In the genomic region with DNA sequence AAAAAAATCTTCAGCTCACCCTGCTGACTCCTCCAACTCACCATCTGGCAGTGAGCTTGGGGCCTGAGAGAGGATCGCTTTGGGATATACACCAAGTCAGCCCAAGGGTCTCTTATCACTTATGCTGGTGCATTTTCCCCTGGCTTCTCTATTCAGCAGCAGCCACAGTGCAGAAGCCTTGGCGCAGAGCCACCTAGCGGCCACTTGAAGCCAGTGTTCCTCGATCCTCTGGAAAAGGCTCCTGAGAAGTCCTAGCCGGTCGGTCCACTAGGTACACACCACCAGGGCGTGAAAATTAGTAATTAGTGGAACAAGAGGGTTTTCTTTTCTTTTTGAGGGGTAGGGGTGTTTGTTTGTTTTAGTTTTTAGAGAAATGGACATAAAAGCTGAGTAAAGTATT, we compare ENCODE assay signal across 9 mouse cellular contexts. TPM values are rescaled to one million over a fixed set of nuclear protein-coding genes. Genes with fewer than 3 reads are reported as not detected.
DNase-seq lines count a peak whose midpoint lies in the region; ATAC-seq and TF ChIP-seq lines count a peak whose summit lies in the region.
"Had no signal": no experiment of that assay in that cellular context is flagged by ENCODE, and none has a peak within 500 bp of the region (broad histone marks: within the 10 kb centered on the region; RNA-seq: fewer than 3 reads in every experiment).

No protein-coding gene starts in this region.

- TF ChIP-seq POLR2A in spleen, adult 2 months (IDR thresholded peaks at IDR 0.05; ENCODE audit: low read depth, low read length), result no peak

- no peaks in the 10 kb centered on the region for H3K9me3 ChIP-seq in embryonic facial prominence, embryonic 10.5 days
- no peaks in the 10 kb centered on the region for H3K9me3 ChIP-seq in heart, embryonic 16.5 days (replicated peaks; ENCODE audit: control insufficient read depth, low read length)
- H3K9me3 ChIP-seq in liver, embryonic 11.5 days (ENCODE audit: control insufficient read depth, low read length), result no peaks in the 10 kb centered on the region
- no peaks in the 10 kb centered on the region for H3K9me3 ChIP-seq in neural tube, embryonic 15.5 days (replicated peaks)

- H3K27ac ChIP-seq in spleen, adult 2 months (ENCODE audit: insufficient read depth, low read length), result no peak overlapping the region
- H3K27ac ChIP-seq in embryonic facial prominence, embryonic 10.5 days (replicated peaks), result no peak overlapping the region
- H3K27ac ChIP-seq in heart, embryonic 16.5 days (ENCODE audit: low read length), result no peak overlapping the region
- no peak overlapping the region for H3K27ac ChIP-seq in liver, embryonic 11.5 days (ENCODE audit: low read depth, low read length)
- H3K27ac ChIP-seq in neural tube, embryonic 15.5 days (replicated peaks), result no peak overlapping the region

- H3K4me3 ChIP-seq in spleen, adult 2 months (ENCODE audit: extremely low read depth, insufficient read depth, insufficient read length), result no peak overlapping the region
- H3K4me3 ChIP-seq in embryonic facial prominence, embryonic 10.5 days, result no peak overlapping the region
- no peak overlapping the region for H3K4me3 ChIP-seq in heart, embryonic 16.5 days (ENCODE audit: low read length)
- no peak overlapping the region for H3K4me3 ChIP-seq in liver, embryonic 11.5 days (ENCODE audit: low read depth, low read length)
- H3K4me3 ChIP-seq in neural tube, embryonic 15.5 days (replicated peaks), result no peak overlapping the region
- H3K4me3 ChIP-seq: myocyte had no signal

- DNase-seq in spleen, adult 2 months (ENCODE audit: low read depth in 1 of 2, low spot score in 2 of 2), result no peak
- DNase-seq in spleen, postnatal 36 days (ENCODE audit: low spot score in 2 of 2), result no peak
- peak; percentile 75 for DNase-seq in embryonic facial prominence, embryonic 10.5 days (ENCODE audit: low spot score)
- DNase-seq in kidney, postnatal 14 days, result peak; percentile 69
- DNase-seq in liver, embryonic 11.5 days (ENCODE audit: low spot score), result peak; percentile 37
- DNase-seq in thymus, postnatal 4 days, result peak; percentile 51

- 8% methylated on average over 7 of the region's 7 CpGs for WGBS in spleen, adult 2 months
- 6% methylated on average over 7 of the region's 7 CpGs for WGBS in embryonic facial prominence, embryonic 10.5 days
- WGBS in heart, embryonic 16.5 days, result 3% methylated on average over 7 of the region's 7 CpGs
- 4% methylated on average over 7 of the region's 7 CpGs for WGBS in liver, embryonic 11.5 days
- 1% methylated on average over 7 of the region's 7 CpGs for WGBS in neural tube, embryonic 15.5 days

- H3K9ac ChIP-seq in heart, embryonic 16.5 days (ENCODE audit: low read length), result no peak overlapping the region
- no peak overlapping the region for H3K9ac ChIP-seq in liver, embryonic 11.5 days (ENCODE audit: low read depth, low read length)
- H3K9ac ChIP-seq in neural tube, embryonic 15.5 days (replicated peaks), result no peak overlapping the region

- H3K4me2 ChIP-seq in heart, embryonic 16.5 days (ENCODE audit: low read depth, low read length), result no peak overlapping the region
- no peak overlapping the region for H3K4me2 ChIP-seq in liver, embryonic 11.5 days
- H3K4me2 ChIP-seq in neural tube, embryonic 15.5 days, result no peak overlapping the region

- TF ChIP-seq CTCF in spleen, adult 2 months (IDR thresholded peaks at IDR 0.05; ENCODE audit: extremely low read depth, insufficient read depth, insufficient read length, insufficient replicate concordance), result peak; percentile 31; the same call in 1 of the 2 replicates

- no peaks in the 10 kb centered on the region for H3K4me1 ChIP-seq in spleen, adult 2 months (ENCODE audit: control insufficient read depth, insufficient read depth, insufficient read length)
- H3K4me1 ChIP-seq in embryonic facial prominence, embryonic 10.5 days, result no peaks in the 10 kb centered on the region
- H3K4me1 ChIP-seq in heart, embryonic 16.5 days (ENCODE audit: control insufficient read depth, insufficient read depth, low read length), result no peaks in the 10 kb centered on the region
- H3K4me1 ChIP-seq in liver, embryonic 11.5 days (replicated peaks; ENCODE audit: control insufficient read depth, insufficient read depth, low read length), result no peaks in the 10 kb centered on the region
- H3K4me1 ChIP-seq in neural tube, embryonic 15.5 days, result no peaks in the 10 kb centered on the region

- H3K27me3 ChIP-seq in spleen, adult 2 months (ENCODE audit: control insufficient read depth, insufficient read depth, low read length), result no peaks in the 10 kb centered on the region
- no peaks in the 10 kb centered on the region for H3K27me3 ChIP-seq in embryonic facial prominence, embryonic 10.5 days (replicated peaks; ENCODE audit: low read depth, poor library complexity, severe bottlenecking)
- no peaks in the 10 kb centered on the region for H3K27me3 ChIP-seq in heart, embryonic 16.5 days (ENCODE audit: control insufficient read depth, insufficient read depth, low read length)
- no peaks in the 10 kb centered on the region for H3K27me3 ChIP-seq in liver, embryonic 11.5 days (replicated peaks; ENCODE audit: control insufficient read depth, insufficient read depth, low read length)
- no peaks in the 10 kb centered on the region for H3K27me3 ChIP-seq in neural tube, embryonic 15.5 days (replicated peaks)

- ATAC-seq in heart, embryonic 16.5 days (replicated peaks; ENCODE audit: extremely low read depth, insufficient read depth, low FRiP score), result peak; percentile 70
- ATAC-seq in liver, embryonic 11.5 days (replicated peaks; ENCODE audit: low FRiP score), result peak; percentile 61; the same call in 1 of the 2 replicates
- peak; percentile 96 for ATAC-seq in neural tube, embryonic 15.5 days (ENCODE audit: low FRiP score)

- H3K36me3 ChIP-seq in spleen, adult 2 months (ENCODE audit: control insufficient read depth, insufficient read depth, low read length), result no peaks in the 10 kb centered on the region
- H3K36me3 ChIP-seq in embryonic facial prominence, embryonic 10.5 days (replicated peaks), result no peaks in the 10 kb centered on the region
- H3K36me3 ChIP-seq in heart, embryonic 16.5 days (ENCODE audit: control insufficient read depth, insufficient read depth), result no peaks in the 10 kb centered on the region
- H3K36me3 ChIP-seq in liver, embryonic 11.5 days (ENCODE audit: control insufficient read depth, insufficient read depth, low read length), result no peaks in the 10 kb centered on the region
- no peaks in the 10 kb centered on the region for H3K36me3 ChIP-seq in neural tube, embryonic 15.5 days

RNA-seq across cellular contexts. Expression of a gene that starts 6.7 kb away (rescaled TPM):
- not detected in 2 replicates for polyA plus RNA-seq in spleen, adult 2 months (2012; rRNA removed)
- polyA plus RNA-seq in embryonic facial prominence, embryonic 10.5 days (2016; fragmentation: Nextera tagmentation; extraction: Ambion mirVana), result not detected in 2 replicates
- polyA plus RNA-seq in heart, embryonic 16.5 days (2015; fragmentation: Nextera tagmentation; extraction: Ambion mirVana), result not detected in 2 replicates
- polyA plus RNA-seq in liver, embryonic 11.5 days (2014; fragmentation: Nextera tagmentation; extraction: Ambion mirVana), result not detected in 2 replicates
- polyA plus RNA-seq in neural tube, embryonic 15.5 days (2015; fragmentation: Nextera tagmentation; extraction: Ambion mirVana), result not detected in 2 replicates
- polyA plus RNA-seq: myocyte had no signal

RNA-seq across cellular contexts. Expression of a gene that starts 16.8 kb away (rescaled TPM):
- not detected in 2 replicates for polyA plus RNA-seq in spleen, adult 2 months (2012; rRNA removed)
- polyA plus RNA-seq in embryonic facial prominence, embryonic 10.5 days (2016; fragmentation: Nextera tagmentation; extraction: Ambion mirVana), result 0.36 TPM in 1 of 2 replicates, not detected in the other
- polyA plus RNA-seq in heart, embryonic 16.5 days (2015; fragmentation: Nextera tagmentation; extraction: Ambion mirVana), result 0.28 TPM in 1 of 2 replicates, not detected in the other
- 0.49 and 0.97 TPM in 2 replicates for polyA plus RNA-seq in liver, embryonic 11.5 days (2014; fragmentation: Nextera tagmentation; extraction: Ambion mirVana)
- polyA plus RNA-seq in neural tube, embryonic 15.5 days (2015; fragmentation: Nextera tagmentation; extraction: Ambion mirVana), result 0.88 and 0.97 TPM in 2 replicates

RNA-seq across cellular contexts. Expression of a gene that starts 20.2 kb away (rescaled TPM):
- not detected in 2 replicates for polyA plus RNA-seq in spleen, adult 2 months (2012; rRNA removed)
- polyA plus RNA-seq in embryonic facial prominence, embryonic 10.5 days (2016; fragmentation: Nextera tagmentation; extraction: Ambion mirVana), result not detected in 2 replicates
- polyA plus RNA-seq in heart, embryonic 16.5 days (2015; fragmentation: Nextera tagmentation; extraction: Ambion mirVana), result not detected in 2 replicates
- not detected in 2 replicates for polyA plus RNA-seq in liver, embryonic 11.5 days (2014; fragmentation: Nextera tagmentation; extraction: Ambion mirVana)
- polyA plus RNA-seq in neural tube, embryonic 15.5 days (2015; fragmentation: Nextera tagmentation; extraction: Ambion mirVana), result not detected in 2 replicates
- polyA plus RNA-seq: myocyte had no signal

RNA-seq across cellular contexts. Expression of a gene that starts 31.8 kb away (rescaled TPM):
- polyA plus RNA-seq in spleen, adult 2 months (2012; rRNA removed), result not detected in 2 replicates
- polyA plus RNA-seq in embryonic facial prominence, embryonic 10.5 days (2016; fragmentation: Nextera tagmentation; extraction: Ambion mirVana), result not detected in 2 replicates
- polyA plus RNA-seq in heart, embryonic 16.5 days (2015; fragmentation: Nextera tagmentation; extraction: Ambion mirVana), result not detected in 2 replicates
- not detected in 2 replicates for polyA plus RNA-seq in liver, embryonic 11.5 days (2014; fragmentation: Nextera tagmentation; extraction: Ambion mirVana)
- not detected in 2 replicates for polyA plus RNA-seq in neural tube, embryonic 15.5 days (2015; fragmentation: Nextera tagmentation; extraction: Ambion mirVana)
- polyA plus RNA-seq: myocyte had no signal

RNA-seq across cellular contexts. Expression of a gene that starts 41.5 kb away (rescaled TPM):
- polyA plus RNA-seq in spleen, adult 2 months (2012; rRNA removed), result not detected in 2 replicates
- polyA plus RNA-seq in embryonic facial prominence, embryonic 10.5 days (2016; fragmentation: Nextera tagmentation; extraction: Ambion mirVana), result not detected in 2 replicates
- polyA plus RNA-seq in heart, embryonic 16.5 days (2015; fragmentation: Nextera tagmentation; extraction: Ambion mirVana), result not detected in 2 replicates
- polyA plus RNA-seq in liver, embryonic 11.5 days (2014; fragmentation: Nextera tagmentation; extraction: Ambion mirVana), result not detected in 2 replicates
- polyA plus RNA-seq in neural tube, embryonic 15.5 days (2015; fragmentation: Nextera tagmentation; extraction: Ambion mirVana), result not detected in 2 replicates
- polyA plus RNA-seq: myocyte had no signal

Comparison
In these comparisons a context has a peak if more than half of its experiments do, and no peak if none do; other contexts are left out.
1. DNase-seq: peak in embryonic facial prominence, embryonic 10.5 days (single experiment), kidney, postnatal 14 days (single experiment), liver, embryonic 11.5 days (single experiment) and thymus, postnatal 4 days (single experiment); none in spleen, adult 2 months (0 of 2) and spleen, postnatal 36 days (0 of 2).
2. Peak in every context shown above with its lines, with median percentiles within 50 percentile points of each other: ATAC-seq.